Mouse (Mus musculus) myocyte (in vitro differentiated cells): ENCODE data around the gene Ncbp2.

ENCODE experiments used
- CEBPB ChIP-seq: IDR thresholded peaks from 2 replicates; pipeline ENCODE4 v1.6.1; 2011; ENCODE audit warnings: mild to moderate bottlenecking, moderate library complexity; ENCODE audit not compliant: poor library complexity, insufficient read depth, severe bottlenecking
- E2F4 ChIP-seq: IDR thresholded peaks from one replicate; pipeline ENCODE4 v1.6.1; 2011; ENCODE audit warnings: mild to moderate bottlenecking, control low read depth, moderate library complexity; ENCODE audit not compliant: insufficient read depth
- MAX ChIP-seq: IDR thresholded peaks from one replicate; pipeline ENCODE4 v1.6.1; 2011; ENCODE audit warnings: low read depth, mild to moderate bottlenecking, control low read depth
- MYOD1 ChIP-seq, 3 experiments: IDR thresholded peaks; one replicate each; pipeline ENCODE4 v1.6.1; 2011; ENCODE audit warnings: control low read depth in 2 of 3, low read depth in 2 of 3, mild to moderate bottlenecking in 2 of 3, moderate library complexity in 1 of 3; ENCODE audit not compliant: insufficient read length in 2 of 3, control insufficient read depth in 1 of 3
- MYOG ChIP-seq, 3 experiments: IDR thresholded peaks; one replicate each; pipeline ENCODE4 v1.6.1; 2011; ENCODE audit warnings: control low read depth in 2 of 3, low read depth in 2 of 3, mild to moderate bottlenecking in 2 of 3; ENCODE audit not compliant: insufficient read length in 2 of 3, control insufficient read depth in 1 of 3, insufficient read depth in 1 of 3
- POLR2A ChIP-seq: IDR thresholded peaks from one replicate; pipeline ENCODE4 v1.6.1; 2011; ENCODE audit warnings: low read depth, mild to moderate bottlenecking, control low read depth, moderate library complexity; ENCODE audit not compliant: insufficient read length
- POLR2AphosphoS2 ChIP-seq: IDR thresholded peaks from one replicate; pipeline ENCODE4 v1.6.1; 2011; ENCODE audit warnings: low read depth, control low read depth; ENCODE audit not compliant: insufficient read length
- REST ChIP-seq: IDR thresholded peaks from one replicate; pipeline ENCODE4 v1.6.1; 2011; ENCODE audit warnings: mild to moderate bottlenecking, control low read depth, moderate library complexity; ENCODE audit not compliant: insufficient read depth, insufficient read length
- SRF ChIP-seq: IDR thresholded peaks from one replicate; pipeline ENCODE4 v1.6.1; 2011; ENCODE audit warnings: low read depth; ENCODE audit not compliant: control insufficient read depth, insufficient read length
- TCF12 ChIP-seq: IDR thresholded peaks from one replicate; pipeline ENCODE4 v1.6.1; 2011; ENCODE audit warnings: mild to moderate bottlenecking, control low read depth; ENCODE audit not compliant: poor library complexity, insufficient read depth, severe bottlenecking
- TCF3 ChIP-seq: IDR thresholded peaks from one replicate; pipeline ENCODE4 v1.6.1; 2011; ENCODE audit warnings: low read depth, control low read depth; ENCODE audit not compliant: insufficient read length
- USF1 ChIP-seq: IDR thresholded peaks from one replicate; pipeline ENCODE4 v1.6.1; 2011; ENCODE audit warnings: low read depth, mild to moderate bottlenecking, control low read depth, moderate library complexity

GRCm38 (mm10) chr16:31963224-31963623 is 14.9 kb downstream of the Ncbp2 start:
- TF ChIP-seq POLR2AphosphoS2: no peak
- no peak for TF ChIP-seq POLR2A
- no peak for TF ChIP-seq REST
- TF ChIP-seq MYOD1 (IDR thresholded peaks at IDR 0.05; ENCODE audit: control insufficient read depth in 1 of 3, insufficient read length in 2 of 3, low read depth in 2 of 3): no peak
- no peak for TF ChIP-seq MAX
- no peak for TF ChIP-seq CEBPB
- TF ChIP-seq USF1: no peak
- no peak for TF ChIP-seq E2F4
- TF ChIP-seq TCF12: no peak
- TF ChIP-seq TCF3: no peak
- no peak for TF ChIP-seq MYOG (IDR thresholded peaks at IDR 0.05; ENCODE audit: control insufficient read depth in 1 of 3, insufficient read depth in 1 of 3, insufficient read length in 2 of 3, low read depth in 2 of 3)
- TF ChIP-seq SRF: no peak
